ENCODE assay signal across 13 mouse cellular contexts in the genomic region with DNA sequence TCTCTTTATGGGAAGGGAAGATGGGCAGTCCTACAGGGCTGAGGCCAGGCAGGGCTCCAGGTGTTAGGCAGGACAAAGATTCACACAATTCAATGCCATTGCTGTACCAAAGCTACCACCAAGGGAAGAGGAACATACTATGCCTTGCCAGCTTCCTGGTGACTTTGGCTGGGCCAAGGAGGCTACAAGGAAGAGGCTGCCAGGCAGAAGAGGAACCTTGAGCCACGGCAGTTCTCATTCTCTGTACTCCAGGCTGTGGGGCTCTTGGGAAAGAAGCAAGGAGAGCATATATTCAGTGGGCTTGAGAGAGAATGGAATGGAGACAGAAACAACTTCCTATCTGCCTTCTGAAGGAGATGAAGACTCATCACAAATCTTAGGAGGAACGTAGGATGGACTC.
"Had no signal": no experiment of that assay in that cellular context is flagged by ENCODE, and none has a peak within 500 bp of the region (broad histone marks: within the 10 kb centered on the region; RNA-seq: fewer than 3 reads in every experiment).

No protein-coding gene starts in this region.

- DNase-seq: kidney, adult 11 months; kidney, adult 8-10 months; kidney, postnatal 14 days; kidney, postnatal 4 days; left cerebral cortex, postnatal 4 days; liver, postnatal 0 days; lung, embryonic 14.5 days; retina, postnatal 1 day; right cerebral cortex, postnatal 25 days; spleen, adult 18-20 months; thymus, postnatal 25 days had no signal

- ATAC-seq: liver, postnatal 0 days; lung, postnatal 0 days; midbrain, embryonic 15.5 days had no signal
